Mouse (Mus musculus) heart, postnatal 10 days (tissue): ENCODE data around the gene Stx4a. TPM values are rescaled to one million over a fixed set of nuclear protein-coding genes. Genes with fewer than 3 reads are reported as not detected.

ENCODE experiments used
- DNase-seq, 2 experiments: peaks; one replicate each; pipeline ENCODE4 v3.0.0; 2021
- intact Hi-C: fragments of 180-260 bp; cut with DNase I; formaldehyde crosslinking; loops from one replicate; pipeline ENCODE4 v1.15.1; 2025
- total RNA-seq, 2 experiments: library from RNA; stranded (reverse); gene quantifications; 2 replicates each; pipeline ENCODE4 v1.2.3; 2021

Gene Stx4a
- total RNA-seq, 2 experiments from 2014 or later = 69.2 to 72.5 TPM

- DNase-seq = no peak
- intact Hi-C loops = no loop called here
Observed at GRCm38 (mm10) chr7:127850906-127851305, 26.8 kb downstream of the Stx4a start.

GRCm38 (mm10) chr7:127858258-127858657 lies 34.2 kb downstream of the Stx4a start:
- no peak for DNase-seq
- intact Hi-C loops = no loop called here

- intact Hi-C loops = no loop called here
- DNase-seq = no peak
Observed at GRCm38 (mm10) chr7:127866434-127866833, 42.3 kb downstream of the Stx4a start.

- intact Hi-C loops = no loop called here
- no peak for DNase-seq
Observed at GRCm38 (mm10) chr7:127867641-127868040, 43.5 kb downstream of the Stx4a start.

- intact Hi-C loops = no loop called here
- peak; percentile 74 to 75 for DNase-seq
Observed at GRCm38 (mm10) chr7:127869149-127869810, 45.2 kb downstream of the Stx4a start.

- intact Hi-C loops = no loop called here
Observed at GRCm38 (mm10) chr7:127870136-127870821, 46.2 kb downstream of the Stx4a start.

GRCm38 (mm10) chr7:127874812-127875626 lies 50.9 kb downstream of the Stx4a start:
- intact Hi-C loops = loop anchor here (2.0 to 5.0 kb wide), 2 partner anchors 32 to 73 kb away; partner anchors contain the start of gene Hsd3b7
- DNase-seq = no peak

More at GRCm38 (mm10) chr7:127870136-127870821, 46.2 kb downstream of the Stx4a start:
- no peak for DNase-seq

GRCm38 (mm10) chr7:127875627-127876001 lies 51.5 kb downstream of the Stx4a start:
- intact Hi-C loops = loop anchor here (2.0 to 5.0 kb wide), 2 partner anchors 33 to 73 kb away; partner anchors contain the start of gene Hsd3b7
- peak; percentile 96 for DNase-seq

GRCm38 (mm10) chr7:127876041-127876466 lies 52.0 kb downstream of the Stx4a start, which contains the start of gene Zfp646:
TSS of gene Zfp646 (plus strand) at chr7:127876221.
- intact Hi-C loops = loop anchor here (5.0 kb wide), 1 partner anchor 74 kb away; the partner anchor contains the start of gene Hsd3b7
- peak; percentile 84 to 85 for DNase-seq

GRCm38 (mm10) chr7:127876467-127877348 lies 52.6 kb downstream of the Stx4a start, which contains the start of gene Zfp668:
TSS of gene Zfp668 (minus strand) at chr7:127876828.
- DNase-seq = peak; percentile 93 to 96
- intact Hi-C loops = loop anchor here (5.0 kb wide), 1 partner anchor 74 kb away; the partner anchor contains the start of gene Hsd3b7

- intact Hi-C loops = loop anchor here (5.0 kb wide), 1 partner anchor 77 kb away; the partner anchor contains the start of gene Hsd3b7
- DNase-seq = no peak
Observed at GRCm38 (mm10) chr7:127879301-127879700, 55.2 kb downstream of the Stx4a start.

GRCm38 (mm10) chr7:127880431-127880830 lies 56.3 kb downstream of the Stx4a start:
- intact Hi-C loops = no loop called here
- no peak for DNase-seq

GRCm38 (mm10) chr7:127885951-127886350 lies 61.9 kb downstream of the Stx4a start:
- peak; percentile 82 for DNase-seq
- intact Hi-C loops = no loop called here

- intact Hi-C loops = no loop called here
- DNase-seq = no peak
Observed at GRCm38 (mm10) chr7:127886551-127886950, 62.5 kb downstream of the Stx4a start.

- intact Hi-C loops = no loop called here
- DNase-seq = no peak
Observed at GRCm38 (mm10) chr7:127887191-127887590, 63.1 kb downstream of the Stx4a start.

GRCm38 (mm10) chr7:127887781-127888180 lies 63.7 kb downstream of the Stx4a start:
- intact Hi-C loops = no loop called here
- no peak for DNase-seq

- DNase-seq = no peak
- intact Hi-C loops = no loop called here
Observed at GRCm38 (mm10) chr7:127888821-127889220, 64.7 kb downstream of the Stx4a start.

- intact Hi-C loops = no loop called here
- DNase-seq = no peak
Observed at GRCm38 (mm10) chr7:127890798-127891197, 66.7 kb downstream of the Stx4a start, which contains the start of gene Prss53. TSS of gene Prss53 (minus strand) at chr7:127890970.

- intact Hi-C loops = no loop called here
- no peak for DNase-seq
Observed at GRCm38 (mm10) chr7:127894480-127894879, 70.4 kb downstream of the Stx4a start.

GRCm38 (mm10) chr7:127895442-127895841 lies 71.3 kb downstream of the Stx4a start, which contains the start of the genes Gm21974 and Vkorc1:
TSS of gene Gm21974 (minus strand) at chr7:127895454.
TSS of gene Vkorc1 (minus strand) at chr7:127895617.
- intact Hi-C loops = no loop called here
- DNase-seq = peak; percentile 96 to 97
